Mouse (Mus musculus) bone marrow macrophage, adult 2 months (primary cell): ENCODE data around the gene Trim45.

Experiments used
- CTCF ChIP-seq: IDR thresholded peaks from 2 replicates; pipeline ENCODE4 v1.5.1; 2012; ENCODE audit warnings: low read depth, mild to moderate bottlenecking, low read length, moderate library complexity
- POLR2A ChIP-seq: IDR thresholded peaks from 2 replicates; pipeline ENCODE4 v1.6.1; 2012; ENCODE audit warnings: mild to moderate bottlenecking, low read depth, low read length, borderline replicate concordance

- TF ChIP-seq CTCF (no peak), POLR2A (no peak)
Observed at GRCm38 (mm10) chr3:100881843-100882634, 40.0 kb upstream of the Trim45 start.
